Mouse (Mus musculus) cerebellum, adult 9-10 months (tissue): ENCODE data around the gene Dydc1.
"Not testable (repeated sequence)": the region's sequence is repeated elsewhere in the genome, so short reads cannot be mapped to it uniquely, and the experiment has no call there.

Experiments
- DNase-seq: peaks from one replicate; pipeline ENCODE4 v3.0.0; 2022

The Dydc1 gene

GRCm38 (mm10) chr14:41072229-41072943, at the start of gene Dydc1:
Gene Dydc1, plus strand, starts transcription at chr14:41072911.
- peak; percentile 17 for DNase-seq

GRCm38 (mm10) chr14:41025087-41025486, 47.6 kb upstream of the Dydc1 start:
- no peak for DNase-seq

- no peak for DNase-seq
These were observed 47.0 kb upstream of the Dydc1 start for GRCm38 (mm10) chr14:41025594-41026284.

GRCm38 (mm10) chr14:41029303-41029702, 43.4 kb upstream of the Dydc1 start:
- no peak for DNase-seq

GRCm38 (mm10) chr14:41030989-41031513, 41.7 kb upstream of the Dydc1 start:
- no peak for DNase-seq

GRCm38 (mm10) chr14:41033135-41034110, 39.3 kb upstream of the Dydc1 start:
- DNase-seq = peak; percentile 74

GRCm38 (mm10) chr14:41035146-41035798, 37.4 kb upstream of the Dydc1 start:
- peak; percentile 59 for DNase-seq

- no peak for DNase-seq
These were observed 25.3 kb upstream of the Dydc1 start for GRCm38 (mm10) chr14:41047402-41047801.

- DNase-seq = no peak
These were observed 22.2 kb upstream of the Dydc1 start for GRCm38 (mm10) chr14:41050471-41050870.

- no peak for DNase-seq
These were observed 20.2 kb upstream of the Dydc1 start for GRCm38 (mm10) chr14:41052481-41052880.

- DNase-seq = not testable (repeated sequence)
These were observed 19.5 kb upstream of the Dydc1 start for GRCm38 (mm10) chr14:41053190-41053589.

- no peak for DNase-seq
These were observed 7.5 kb upstream of the Dydc1 start for GRCm38 (mm10) chr14:41065168-41065567.

- DNase-seq = no peak
These were observed 6.3 kb upstream of the Dydc1 start for GRCm38 (mm10) chr14:41066416-41066815.

- DNase-seq = no peak
These were observed 3.6 kb upstream of the Dydc1 start, which contains the start of gene Dydc2 for GRCm38 (mm10) chr14:41069108-41069507. Gene Dydc2, minus strand, starts transcription at chr14:41069208.

- DNase-seq = no peak
These were observed 2.4 kb upstream of the Dydc1 start for GRCm38 (mm10) chr14:41070343-41070742.

- DNase-seq = no peak
These were observed 199 bp downstream of the Dydc1 start for GRCm38 (mm10) chr14:41072944-41073275.

- DNase-seq = no peak
These were observed 9.7 kb downstream of the Dydc1 start for GRCm38 (mm10) chr14:41082408-41082807.

- DNase-seq = no peak
These were observed 14.8 kb downstream of the Dydc1 start for GRCm38 (mm10) chr14:41087509-41087908.

GRCm38 (mm10) chr14:41090777-41091176, 18.1 kb downstream of the Dydc1 start:
- DNase-seq = no peak

- DNase-seq = no peak
These were observed 21.4 kb downstream of the Dydc1 start for GRCm38 (mm10) chr14:41094114-41094513.

- DNase-seq = no peak
These were observed 23.7 kb downstream of the Dydc1 start for GRCm38 (mm10) chr14:41096296-41096860.

- no peak for DNase-seq
These were observed 26.0 kb downstream of the Dydc1 start for GRCm38 (mm10) chr14:41098726-41099125.
